Mouse (Mus musculus) heart, adult 8-10 months (tissue): ENCODE measurements around the gene Epha7. TPM values are rescaled to one million over a fixed set of nuclear protein-coding genes. Genes with fewer than 3 reads are reported as not detected.

Source experiments
- DNase-seq: peaks from one replicate; pipeline ENCODE4 v3.0.0; 2022; ENCODE audit warnings: low spot score
- total RNA-seq, 4 experiments: library from RNA; stranded (reverse); gene quantifications; 2 replicates each; pipeline ENCODE4 v1.2.4; 2022

Epha7 gene
- total RNA-seq, 4 experiments from 2014 or later = 6.0 to 8.7 (median 6.3) TPM

DNA sequence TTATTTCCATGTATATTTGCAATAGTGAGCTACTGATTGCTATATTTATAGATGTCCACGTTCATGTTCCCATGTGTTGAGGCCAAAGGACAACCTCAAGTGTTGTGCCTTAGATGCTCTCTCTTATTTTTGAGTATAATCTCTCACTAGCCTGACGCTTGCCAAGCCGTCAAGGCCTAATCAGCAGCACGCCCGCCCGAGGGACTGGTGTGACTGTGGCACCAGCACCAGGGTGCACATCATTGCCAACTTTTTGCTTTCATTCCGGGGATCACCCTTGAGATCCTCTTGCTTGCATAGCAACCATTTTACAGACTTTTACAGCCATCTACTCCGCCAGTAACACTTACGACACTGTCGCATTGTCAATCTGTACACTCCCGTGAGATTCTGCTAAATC lies 86.9 kb downstream of the Epha7 start:
- peak; percentile 4 for DNase-seq

DNA sequence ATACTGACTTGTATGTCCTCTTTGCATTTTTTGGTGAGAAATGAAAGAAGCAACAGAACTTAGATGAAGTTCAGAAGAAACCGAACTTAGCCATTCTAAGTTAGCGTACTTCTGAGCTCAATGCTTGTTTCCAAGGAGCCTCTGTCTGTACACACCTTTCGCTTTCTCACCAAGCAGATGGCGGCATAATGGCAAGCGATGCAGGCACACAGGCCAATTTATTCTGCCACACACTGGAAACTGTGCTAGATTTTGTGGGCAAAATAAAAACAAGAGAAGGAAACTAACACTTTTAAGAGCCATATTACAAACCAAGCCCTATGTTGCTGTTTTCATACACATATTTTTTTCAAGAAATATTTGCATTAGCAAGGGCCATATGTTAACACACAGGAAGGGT lies 88.6 kb downstream of the Epha7 start:
- no peak for DNase-seq

DNA sequence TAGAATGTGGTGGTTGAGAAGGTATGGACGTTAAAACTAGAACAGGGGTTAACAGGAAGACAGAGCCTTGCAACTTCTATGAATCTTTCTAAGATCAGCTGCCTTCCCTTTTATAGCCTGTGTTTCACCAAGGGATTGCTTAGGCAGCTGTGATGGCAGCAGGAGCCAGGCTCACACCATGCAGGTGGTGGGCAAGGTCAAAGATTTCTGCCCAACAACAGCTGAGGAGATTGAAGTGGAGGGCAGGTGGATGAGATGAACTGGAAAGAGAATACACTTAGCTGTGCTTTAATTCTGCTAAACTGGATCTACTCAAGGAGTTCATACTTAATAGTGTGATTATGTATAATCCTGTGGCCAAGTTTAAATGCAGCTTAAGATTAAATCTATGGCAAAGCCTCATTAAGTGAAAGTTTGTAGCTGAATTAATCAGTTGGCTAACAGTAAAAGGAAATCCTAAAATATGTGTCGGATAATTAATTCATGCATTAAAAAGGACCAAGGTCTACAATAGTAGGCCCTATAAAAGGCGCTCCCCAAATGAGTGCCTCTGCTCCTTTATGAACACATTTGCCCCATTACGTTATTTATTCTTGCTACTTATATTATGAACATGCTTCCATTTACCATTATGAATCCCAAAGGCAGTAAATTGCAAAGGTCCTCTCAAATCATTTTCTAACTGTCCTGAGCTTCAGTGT lies 89.2 kb downstream of the Epha7 start:
- no peak for DNase-seq

DNA sequence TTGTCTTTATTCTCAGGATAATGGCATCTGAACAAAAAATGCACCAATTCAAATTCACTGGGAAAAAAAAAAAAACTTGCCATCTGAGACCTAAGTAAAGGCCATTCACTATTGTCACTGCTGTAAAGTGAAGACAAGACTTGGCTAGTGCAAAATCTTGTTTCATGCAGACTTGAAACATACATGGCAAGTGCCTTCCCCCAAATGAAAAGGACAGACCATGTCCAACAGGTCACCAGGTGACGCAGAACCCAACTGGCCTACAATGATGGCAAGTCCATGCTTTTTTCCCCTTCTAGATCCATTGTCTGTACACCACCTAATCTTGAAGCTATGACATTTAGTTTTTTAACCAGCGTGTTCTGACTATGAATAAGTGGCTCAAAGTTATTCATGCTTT lies 94.1 kb downstream of the Epha7 start:
- DNase-seq = no peak

DNA sequence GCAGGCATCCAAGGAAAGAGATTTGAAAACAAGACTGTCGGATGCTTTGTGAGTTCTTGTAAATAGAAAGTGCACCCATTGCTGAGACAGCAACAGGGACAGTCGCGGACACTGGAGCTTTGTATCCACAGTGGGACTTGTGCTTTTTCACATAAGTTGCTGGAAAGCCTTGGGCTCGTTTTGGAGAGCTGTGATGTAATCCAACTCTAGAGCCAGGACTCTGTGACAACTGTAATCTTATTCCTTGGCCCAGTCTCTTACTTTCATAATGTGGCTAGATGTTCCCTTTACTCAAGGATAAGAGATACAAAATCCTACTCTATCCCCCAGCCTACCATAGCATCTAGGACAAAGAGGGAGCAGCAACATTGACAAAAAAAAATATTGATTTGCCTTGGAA lies 97.2 kb downstream of the Epha7 start:
- peak; percentile 2 for DNase-seq

DNA sequence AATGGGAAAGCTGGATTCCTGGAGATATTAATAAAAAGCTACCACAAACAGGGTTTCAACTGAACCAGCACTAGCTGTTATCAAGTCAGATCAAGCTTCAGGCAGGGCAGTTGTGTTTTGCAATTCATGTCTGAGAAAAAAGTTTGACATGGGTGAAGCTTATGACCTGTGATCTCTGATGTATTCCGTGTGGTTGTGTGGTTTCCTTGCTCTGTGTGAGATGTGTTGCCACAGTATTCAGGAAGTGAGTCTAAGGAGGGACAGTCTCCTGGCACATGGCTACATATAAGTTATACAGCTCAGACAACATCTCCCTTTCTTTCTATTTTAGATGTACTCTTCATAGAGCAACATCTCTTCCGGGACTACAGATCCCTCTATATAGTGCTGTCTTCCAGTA lies 99.1 kb downstream of the Epha7 start:
- DNase-seq = no peak

DNA sequence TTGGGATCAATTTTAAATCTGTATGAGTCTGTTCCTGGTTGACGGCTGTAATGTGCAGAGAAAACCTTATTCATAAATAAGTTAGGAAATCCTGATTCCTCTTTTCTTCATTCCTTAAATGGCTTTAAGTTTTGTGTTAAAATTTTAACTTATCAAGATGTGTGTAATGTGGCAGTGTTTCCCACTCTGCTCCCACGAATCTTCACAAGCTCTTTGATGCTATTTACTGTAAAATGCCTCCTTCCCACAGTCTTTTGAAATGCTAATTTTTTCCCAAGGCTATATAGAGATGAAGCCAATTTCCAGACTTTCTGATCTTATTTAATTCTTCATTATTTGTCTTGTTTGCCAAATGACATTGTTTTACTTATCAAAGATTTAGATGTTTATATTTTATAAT lies 100.7 kb downstream of the Epha7 start:
- DNase-seq = no peak

DNA sequence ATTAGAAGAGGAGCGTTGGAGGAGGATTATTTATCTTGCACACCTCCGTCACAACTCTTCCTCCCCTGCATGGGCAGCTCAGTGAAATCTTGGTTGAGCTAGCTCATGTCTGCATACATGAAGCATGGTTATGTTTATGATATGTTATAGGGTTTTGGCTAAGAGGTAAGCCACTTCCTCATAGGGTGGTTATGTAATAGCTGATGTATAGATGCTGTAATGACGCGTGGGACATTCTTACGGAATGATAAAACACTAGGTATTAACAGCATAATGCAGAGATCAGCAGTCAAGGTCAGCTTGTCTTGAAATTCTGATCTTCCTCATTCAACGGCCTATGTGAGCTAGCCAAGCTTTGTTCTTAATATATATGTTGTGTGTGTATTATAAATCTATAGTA lies 107.7 kb downstream of the Epha7 start:
- DNase-seq = no peak

DNA sequence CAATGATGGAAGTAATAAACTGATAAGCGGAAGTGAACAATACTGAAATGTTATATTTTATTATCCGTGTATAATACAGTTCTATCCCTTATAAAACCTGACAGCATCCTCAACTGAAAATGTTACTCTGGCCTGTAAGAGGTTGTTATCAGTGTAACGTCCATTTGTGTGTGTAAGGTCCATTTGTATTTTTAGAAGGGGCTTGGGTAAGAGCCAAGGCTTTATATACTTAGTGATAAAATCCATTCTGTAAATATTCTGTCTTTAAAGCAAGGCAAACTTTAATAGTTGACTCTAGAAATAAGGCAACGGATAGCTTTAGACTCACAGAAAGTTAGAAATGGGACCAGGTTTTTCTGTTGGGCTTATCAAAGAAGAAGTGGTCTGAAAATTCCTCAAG lies 113.1 kb downstream of the Epha7 start:
- DNase-seq = no peak

DNA sequence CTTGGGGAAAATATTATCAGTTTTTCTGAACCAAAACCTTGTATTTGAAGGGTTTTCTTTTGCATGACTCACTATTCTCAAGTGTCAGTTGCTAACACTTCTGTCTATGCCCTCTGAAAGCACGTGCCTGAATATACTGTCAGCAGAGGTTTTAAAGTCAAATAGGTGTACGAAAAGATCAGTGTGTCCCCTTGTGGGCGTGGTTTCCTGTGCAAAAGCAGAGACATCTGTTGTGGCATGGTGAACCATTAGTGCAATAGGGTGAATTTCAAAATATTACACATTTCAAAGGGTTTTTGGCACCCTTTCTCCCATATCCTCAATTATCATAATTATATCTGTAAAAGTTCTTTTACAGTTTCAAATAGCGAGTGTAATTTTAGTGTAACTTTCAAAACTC lies 120.5 kb downstream of the Epha7 start:
- DNase-seq = no peak

DNA sequence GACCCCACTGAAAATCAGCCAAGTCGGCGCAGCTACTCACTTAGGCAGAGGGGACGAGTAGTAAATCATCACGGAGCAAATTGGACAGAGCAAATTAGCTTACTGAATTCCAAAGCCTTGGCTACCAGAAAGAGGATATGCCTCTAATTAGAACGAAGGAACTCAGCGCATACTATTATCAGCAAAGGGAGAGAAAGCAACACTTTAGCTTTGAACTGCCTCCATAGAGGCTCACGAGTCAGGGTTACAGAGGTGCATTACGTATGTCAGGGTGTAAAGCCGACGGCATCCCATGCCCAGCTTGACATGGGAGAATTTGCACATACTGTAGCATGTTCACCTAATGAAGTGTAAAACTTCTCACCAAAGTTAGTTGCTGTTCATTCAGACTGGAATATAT lies 121.9 kb downstream of the Epha7 start:
- DNase-seq = no peak

DNA sequence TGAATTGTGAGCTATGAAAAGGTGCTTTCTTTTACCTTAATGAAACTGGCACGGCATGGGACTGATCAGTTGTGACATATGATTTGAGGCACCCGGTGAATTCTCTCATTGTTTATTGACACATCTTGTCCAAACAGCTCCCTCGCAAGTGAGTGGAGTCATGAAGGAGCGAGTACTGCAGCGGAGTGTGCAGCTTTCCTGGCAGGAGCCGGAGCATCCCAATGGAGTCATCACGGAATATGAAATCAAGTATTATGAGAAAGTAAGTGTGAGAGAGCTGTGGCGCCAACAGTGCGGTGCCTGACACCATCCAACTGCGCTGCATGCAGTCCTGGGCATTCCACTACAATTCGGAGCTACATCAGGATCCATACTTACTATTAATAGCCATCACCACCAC lies 122.6 kb downstream of the Epha7 start:
- no peak for DNase-seq

DNA sequence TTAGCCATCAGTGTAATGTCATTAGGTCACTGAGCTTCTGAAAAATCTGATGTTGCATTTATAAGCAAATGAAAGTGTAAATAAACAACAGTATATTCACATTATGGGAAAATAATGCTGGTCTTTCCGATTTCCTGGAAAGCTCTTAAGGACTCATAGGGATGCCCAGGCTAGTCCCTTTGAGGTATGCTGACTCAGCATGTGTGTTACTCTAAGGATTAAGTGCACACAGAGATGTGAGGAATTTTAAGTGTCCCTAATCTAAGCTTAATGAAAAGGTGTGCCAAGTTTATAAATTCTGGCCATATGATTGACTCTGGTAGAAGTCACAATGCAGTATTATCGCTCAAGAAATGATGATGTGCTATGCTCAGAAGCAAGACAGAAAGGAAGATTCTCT lies 127.8 kb downstream of the Epha7 start:
- DNase-seq = no peak

DNA sequence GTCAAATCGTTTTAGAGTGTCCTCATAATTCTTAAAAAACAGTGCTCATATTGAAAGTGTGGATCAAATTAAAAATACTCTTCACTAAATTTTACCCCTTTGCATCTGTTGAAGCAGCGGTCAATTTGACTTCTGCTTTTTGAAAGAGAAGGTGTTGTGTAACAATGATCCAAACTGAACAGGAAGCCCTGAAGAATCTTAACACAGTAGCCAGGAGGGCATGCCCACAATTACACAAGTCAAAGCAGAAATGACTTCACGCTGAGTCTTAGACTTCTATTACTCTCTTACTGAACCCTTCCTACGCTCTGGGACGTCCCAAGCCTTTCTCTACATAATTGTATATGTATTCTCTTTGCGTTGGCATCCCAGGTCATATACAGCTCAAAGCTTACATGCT lies 131.3 kb downstream of the Epha7 start:
- no peak for DNase-seq

DNA sequence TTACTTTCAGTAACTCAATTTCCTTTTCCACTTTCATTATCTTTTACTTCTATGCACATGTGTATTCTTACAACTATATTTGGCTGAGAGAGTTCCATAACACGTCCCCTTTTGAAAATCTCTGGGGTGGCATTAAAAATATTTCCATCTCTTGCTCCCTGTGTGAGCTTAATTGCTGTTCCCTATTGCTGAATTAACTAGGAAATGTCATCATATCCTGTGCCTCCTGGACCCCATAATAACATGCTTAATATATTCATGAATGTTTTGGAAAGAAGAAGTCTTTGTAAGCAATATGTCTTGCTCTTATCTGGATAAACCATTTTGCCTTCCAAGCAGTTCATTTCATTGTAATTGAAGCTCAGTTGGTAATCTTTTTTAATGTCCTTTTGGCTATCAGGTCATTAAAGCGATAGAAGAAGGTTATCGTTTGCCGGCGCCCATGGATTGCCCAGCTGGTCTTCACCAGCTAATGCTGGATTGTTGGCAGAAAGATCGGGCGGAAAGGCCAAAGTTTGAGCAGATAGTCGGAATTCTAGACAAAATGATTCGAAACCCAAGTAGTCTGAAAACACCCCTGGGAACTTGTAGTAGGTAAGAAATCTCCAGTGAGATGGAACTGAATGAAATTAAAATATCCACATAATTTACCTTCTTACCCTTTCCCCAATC lies 148.1 kb downstream of the Epha7 start:
- no peak for DNase-seq

DNA sequence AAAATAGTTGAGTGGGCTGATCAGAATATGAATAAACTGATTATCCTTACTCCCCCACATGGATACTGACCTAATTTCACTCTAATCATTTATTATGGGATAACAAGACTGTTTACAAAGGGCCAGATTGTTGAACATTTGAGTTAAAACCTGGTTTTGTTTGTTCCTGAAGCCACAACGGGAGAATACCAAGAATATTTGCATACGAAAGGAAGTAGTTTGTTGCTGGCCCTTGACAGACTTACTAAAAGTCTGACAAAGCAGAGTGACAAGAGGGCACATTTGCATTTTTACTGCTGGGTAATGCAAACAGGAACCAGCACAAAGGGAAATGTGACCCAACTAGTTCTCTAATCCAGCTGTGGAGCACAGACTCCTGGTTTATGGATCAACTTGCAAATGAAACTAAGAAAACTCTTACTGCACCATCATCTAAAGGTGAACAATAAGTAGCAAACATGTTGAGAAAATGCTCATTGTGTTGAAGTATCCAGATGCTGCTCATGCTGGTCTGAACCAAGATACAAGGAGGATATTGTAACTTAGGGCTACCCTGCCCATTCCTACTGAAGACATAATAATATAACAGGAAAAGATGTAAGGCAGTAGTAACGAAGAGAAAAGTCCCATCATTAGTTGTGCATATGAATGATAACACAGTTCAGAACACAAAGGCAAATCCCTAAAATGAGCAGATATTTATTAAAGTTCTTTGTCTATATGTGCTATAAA lies 154.8 kb downstream of the Epha7 start:
- DNase-seq = no peak

DNA sequence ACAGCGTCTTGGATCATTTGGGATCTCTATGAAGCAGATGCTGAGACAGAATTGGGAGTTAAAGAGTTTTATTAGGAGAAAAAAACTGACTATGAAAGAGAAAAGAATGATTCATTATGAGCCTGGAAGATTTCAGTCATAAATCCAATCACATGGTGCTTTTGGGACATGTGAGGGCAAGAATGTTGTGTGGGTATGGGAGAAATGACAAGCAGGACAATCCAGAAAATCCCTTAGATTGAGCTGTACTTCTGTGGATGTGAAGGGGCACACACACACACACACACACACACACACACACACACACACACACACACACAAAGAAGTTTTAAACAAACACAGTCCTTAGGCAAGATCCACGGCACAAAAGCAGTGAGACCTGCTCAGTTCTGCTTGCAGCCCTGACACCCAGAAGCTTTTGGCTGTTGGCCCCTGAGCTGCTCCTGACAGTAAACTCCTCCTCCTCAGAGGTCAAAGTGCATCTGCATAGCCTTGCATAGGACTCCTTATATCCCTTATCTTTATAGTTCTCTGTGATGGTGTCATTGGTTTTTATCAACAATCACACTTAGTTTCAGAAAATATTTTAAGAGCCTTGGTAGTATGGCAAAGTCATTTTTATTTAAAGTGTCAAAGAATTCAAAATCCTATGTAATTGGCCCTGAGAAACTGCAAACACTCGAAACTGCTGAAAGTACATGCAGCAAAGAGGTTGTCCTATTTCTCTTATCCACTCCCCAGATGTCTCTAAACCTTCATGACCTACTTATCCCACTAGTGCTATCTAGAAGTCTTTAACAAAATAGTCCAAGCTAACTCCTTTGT lies 185.7 kb downstream of the Epha7 start:
- no peak for DNase-seq

DNA sequence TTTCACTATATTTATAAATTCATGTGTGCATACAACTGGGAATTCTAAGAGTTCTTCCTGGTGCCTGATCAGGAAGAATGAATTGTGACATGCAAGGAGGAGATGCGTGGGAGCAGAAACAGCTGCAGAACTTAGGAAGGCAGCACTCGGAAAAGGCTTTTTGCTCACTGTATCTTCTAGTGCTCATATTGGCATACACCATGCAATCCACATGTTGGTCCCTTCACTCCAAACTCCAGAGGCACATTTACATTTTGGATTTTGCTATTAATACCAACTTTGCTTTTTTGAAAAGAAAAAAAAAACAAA lies 186.3 kb downstream of the Epha7 start:
- no peak for DNase-seq

DNA sequence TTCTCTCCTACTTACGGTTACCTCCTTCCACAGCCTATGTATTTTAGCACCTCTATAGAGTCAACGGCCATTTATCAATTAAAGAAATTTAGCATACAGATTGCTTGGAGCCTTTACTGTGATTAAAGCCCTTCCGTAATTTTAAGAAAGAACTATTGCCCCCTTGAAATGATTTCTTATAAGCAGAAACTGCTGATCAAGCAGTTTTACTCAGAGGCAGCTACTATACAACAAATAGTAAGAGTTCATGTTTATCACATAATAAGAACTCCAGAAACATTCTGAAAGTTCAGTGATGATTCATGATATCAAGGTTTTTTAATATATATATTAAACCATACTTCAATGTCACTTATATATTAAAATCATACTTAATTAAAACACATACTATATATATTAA lies 197.4 kb downstream of the Epha7 start:
- DNase-seq = no peak
